15 mouse cellular contexts compared by ENCODE assay signal in the genomic region with DNA sequence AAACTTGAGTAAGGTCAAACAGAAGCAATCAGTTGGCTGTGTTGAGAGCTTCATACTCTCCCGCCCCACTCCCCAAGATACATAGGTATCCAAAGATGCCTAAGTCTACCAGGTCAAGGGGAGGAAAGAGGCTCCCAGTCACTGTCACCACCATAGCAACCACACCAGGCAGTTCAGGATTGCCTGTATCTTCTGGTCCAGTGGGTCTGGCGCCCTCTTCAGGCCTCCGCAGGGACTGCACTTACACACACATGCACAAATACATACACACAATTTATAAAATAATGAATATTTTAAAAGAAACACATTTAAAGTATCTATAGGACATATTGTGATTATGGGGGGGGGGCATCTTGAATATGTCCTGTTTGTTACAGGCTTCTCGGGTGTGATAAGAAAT. TPM values are rescaled to one million over a fixed set of nuclear protein-coding genes. Genes with fewer than 3 reads are reported as not detected.
DNase-seq lines count a peak whose midpoint lies in the region; ATAC-seq and TF ChIP-seq lines count a peak whose summit lies in the region.
"Had no signal": no experiment of that assay in that cellular context is flagged by ENCODE, and none has a peak within 500 bp of the region (broad histone marks: within the 10 kb centered on the region; RNA-seq: fewer than 3 reads in every experiment).

No protein-coding gene starts in this region.

- no peak for TF ChIP-seq EP300 in heart, postnatal 0 days (IDR thresholded peaks at IDR 0.05; ENCODE audit: low read depth)

- no peaks in the 10 kb centered on the region for H3K9me3 ChIP-seq in heart, postnatal 0 days (replicated peaks; ENCODE audit: control insufficient read depth, low read length)
- H3K9me3 ChIP-seq in lung, embryonic 14.5 days (ENCODE audit: low read depth, low read length), result no peaks in the 10 kb centered on the region
- H3K9me3 ChIP-seq in embryonic facial prominence, embryonic 10.5 days, result no peaks in the 10 kb centered on the region
- H3K9me3 ChIP-seq: forebrain, embryonic 15.5 days; hindbrain, embryonic 15.5 days; midbrain, embryonic 13.5 days had no signal

- no peaks in the 10 kb centered on the region for H3K36me3 ChIP-seq in heart, postnatal 0 days (replicated peaks; ENCODE audit: control insufficient read depth, insufficient read depth, low read length)
- H3K36me3 ChIP-seq in lung, embryonic 14.5 days (ENCODE audit: insufficient read depth), result no peaks in the 10 kb centered on the region
- no peaks in the 10 kb centered on the region for H3K36me3 ChIP-seq in small intestine, adult 2 months (ENCODE audit: control insufficient read depth, insufficient read depth, low read length)
- peaks cover 13% of the 10 kb centered on the region for H3K36me3 ChIP-seq in embryonic facial prominence, embryonic 10.5 days (replicated peaks)
- H3K36me3 ChIP-seq: forebrain, embryonic 15.5 days; hindbrain, embryonic 15.5 days; midbrain, embryonic 13.5 days had no signal

- no peak overlapping the region for H3K27ac ChIP-seq in heart, postnatal 0 days (ENCODE audit: low read depth)
- H3K27ac ChIP-seq in lung, embryonic 14.5 days (ENCODE audit: low read depth), result no peak overlapping the region
- H3K27ac ChIP-seq in small intestine, adult 2 months (ENCODE audit: insufficient read depth, low read depth, low read length), result no peak overlapping the region
- no peak overlapping the region for H3K27ac ChIP-seq in embryonic facial prominence, embryonic 10.5 days (replicated peaks)
- H3K27ac ChIP-seq: forebrain, embryonic 15.5 days; hindbrain, embryonic 15.5 days; midbrain, embryonic 13.5 days had no signal

- 0 out of 2 replicates have a peak, but pooled peaks have one; percentile 6 for TF ChIP-seq CTCF in heart, postnatal 0 days (IDR thresholded peaks at IDR 0.05; ENCODE audit: low read depth)
- TF ChIP-seq CTCF in lung, embryonic 14.5 days (IDR thresholded peaks at IDR 0.05; ENCODE audit: low read depth), result peak; percentile 56
- peak; percentile 49; the same call in 1 of the 2 replicates for TF ChIP-seq CTCF in small intestine, adult 2 months (IDR thresholded peaks at IDR 0.05; ENCODE audit: extremely low read depth, insufficient read length, insufficient replicate concordance, low read depth, low read length)

- no peak overlapping the region for H3K4me3 ChIP-seq in heart, postnatal 0 days (ENCODE audit: low read depth, low read length)
- no peak overlapping the region for H3K4me3 ChIP-seq in lung, embryonic 14.5 days (ENCODE audit: low read depth, low read length)
- no peak overlapping the region for H3K4me3 ChIP-seq in small intestine, adult 2 months (ENCODE audit: low read depth, low read length)
- H3K4me3 ChIP-seq in embryonic facial prominence, embryonic 10.5 days, result no peak overlapping the region
- H3K4me3 ChIP-seq: forebrain, embryonic 15.5 days; hindbrain, embryonic 15.5 days; midbrain, embryonic 13.5 days had no signal

- no peak for DNase-seq in heart, postnatal 0 days (ENCODE audit: low spot score)
- DNase-seq in heart, postnatal 36 days, result no peak
- no peak for DNase-seq in lung, embryonic 14.5 days
- DNase-seq in lung, postnatal 10 days, result no peak
- peak; percentile 44 for DNase-seq in ES-CJ7 (ENCODE audit: low read depth, low spot score)
- DNase-seq in embryo, embryonic 11 days, result no peak
- no peak for DNase-seq in embryonic facial prominence, embryonic 10.5 days (ENCODE audit: low spot score)
- DNase-seq: cerebellum, postnatal 25 days; gastrocnemius, postnatal 25 days; lung, postnatal 14 days had no signal

- TF ChIP-seq POLR2A in small intestine, adult 2 months (IDR thresholded peaks at IDR 0.05; ENCODE audit: low read depth, low read length), result no peak

- H3K4me1 ChIP-seq in heart, postnatal 0 days (ENCODE audit: control insufficient read depth, insufficient read depth), result peaks cover 4% of the 10 kb centered on the region; the same call in 1 of the 2 replicates
- H3K4me1 ChIP-seq in lung, embryonic 14.5 days (ENCODE audit: insufficient read depth), result peaks cover 14% of the 10 kb centered on the region; the same call in 1 of the 2 replicates
- no peaks in the 10 kb centered on the region for H3K4me1 ChIP-seq in small intestine, adult 2 months (ENCODE audit: control insufficient read depth, insufficient read depth, insufficient read length, low read length)
- peaks cover 29% of the 10 kb centered on the region for H3K4me1 ChIP-seq in embryonic facial prominence, embryonic 10.5 days

- WGBS in heart, postnatal 0 days, result 80% methylated on average over 4 of the region's 4 CpGs
- 86% methylated on average over 4 of the region's 4 CpGs for WGBS in lung, embryonic 14.5 days
- WGBS in small intestine, adult 2 months, result 82% methylated on average over 4 of the region's 4 CpGs
- WGBS in embryonic facial prominence, embryonic 10.5 days, result 79% methylated on average over 4 of the region's 4 CpGs

- no peak overlapping the region for H3K4me2 ChIP-seq in heart, postnatal 0 days (ENCODE audit: low read depth, low read length)
- no peak overlapping the region for H3K4me2 ChIP-seq in lung, embryonic 14.5 days
- H3K4me2 ChIP-seq: forebrain, embryonic 15.5 days; hindbrain, embryonic 15.5 days; midbrain, embryonic 13.5 days had no signal

- no peaks in the 10 kb centered on the region for H3K27me3 ChIP-seq in heart, postnatal 0 days (ENCODE audit: control insufficient read depth, insufficient read depth, low read length)
- no peaks in the 10 kb centered on the region for H3K27me3 ChIP-seq in lung, embryonic 14.5 days (ENCODE audit: insufficient read depth, low read length)
- no peaks in the 10 kb centered on the region for H3K27me3 ChIP-seq in small intestine, adult 2 months (ENCODE audit: control insufficient read depth, insufficient read depth, low read length)
- H3K27me3 ChIP-seq in embryonic facial prominence, embryonic 10.5 days (replicated peaks; ENCODE audit: low read depth, poor library complexity, severe bottlenecking), result no peaks in the 10 kb centered on the region
- H3K27me3 ChIP-seq: forebrain, embryonic 15.5 days; hindbrain, embryonic 15.5 days; midbrain, embryonic 13.5 days had no signal

- intact Hi-C loops in heart, postnatal 36 days (cut with DNase I), result no loop called here

- no peak overlapping the region for H3K9ac ChIP-seq in heart, postnatal 0 days (replicated peaks; ENCODE audit: low read depth, low read length)
- no peak overlapping the region for H3K9ac ChIP-seq in lung, embryonic 14.5 days
- H3K9ac ChIP-seq: forebrain, embryonic 15.5 days; hindbrain, embryonic 15.5 days; midbrain, embryonic 13.5 days had no signal

- no peak for ATAC-seq in heart, postnatal 0 days (ENCODE audit: insufficient read depth, low read depth)
- ATAC-seq in lung, embryonic 14.5 days (ENCODE audit: insufficient read depth), result no peak
- ATAC-seq: activated CD4-positive, CD25-positive, alpha-beta regulatory T cell, adult 4 months; forebrain, embryonic 15.5 days; midbrain, embryonic 13.5 days had no signal

RNA-seq across cellular contexts. Expression of gene Col18a1, which starts 45.8 kb away (rescaled TPM):
- 130 and 133 TPM in 2 replicates for total RNA-seq in heart, postnatal 0 days (2014; rRNA removed; ENCODE audit: low replicate concordance)
- polyA plus RNA-seq in heart, postnatal 0 days (2015; fragmentation: Nextera tagmentation; extraction: Ambion mirVana), result 40.6 and 47.3 TPM in 2 replicates
- total RNA-seq in heart, postnatal 36 days (2021), result 10 to 100 TPM; 11.4 to 12.0 TPM
- polyA plus RNA-seq in lung, embryonic 14.5 days (2014; fragmentation: Nextera tagmentation; extraction: Ambion mirVana), result 204 and 217 TPM in 2 replicates
- polyA plus RNA-seq in small intestine, adult 2 months (2012; rRNA removed), result 27.1 and 35.2 TPM in 2 replicates
- 184 and 201 TPM in 2 replicates for polyA plus RNA-seq in embryonic facial prominence, embryonic 10.5 days (2016; fragmentation: Nextera tagmentation; extraction: Ambion mirVana)

Comparison
In these comparisons a context has a peak if more than half of its experiments do, and no peak if none do; other contexts are left out.
1. CTCF ChIP-seq: peak in every context shown above with its lines; median percentile 56 in lung, embryonic 14.5 days; 49 in small intestine, adult 2 months; 6 in heart, postnatal 0 days.